Mouse (Mus musculus) CH12.LX (cell line): ENCODE measurements around the gene Bcl11a.

Experiments
- CTCF ChIP-seq, 2 experiments: IDR thresholded peaks in 1 of 2; conservative IDR thresholded peaks in 1 of 2; 2 replicates each; pipeline ENCODE4 v1.5.1; 2011 to 2012; ENCODE audit warnings: low read depth in 2 of 2, low read length in 2 of 2, improper control_type of control experiment in 1 of 2, inconsistent platforms in 1 of 2, mild to moderate bottlenecking in 1 of 2, moderate library complexity in 1 of 2
- POLR2AphosphoS2 ChIP-seq: IDR thresholded peaks from 2 replicates; pipeline ENCODE4 v1.6.1; 2011; ENCODE audit warnings: low read depth, low read length, improper control_type of control experiment

DNA sequence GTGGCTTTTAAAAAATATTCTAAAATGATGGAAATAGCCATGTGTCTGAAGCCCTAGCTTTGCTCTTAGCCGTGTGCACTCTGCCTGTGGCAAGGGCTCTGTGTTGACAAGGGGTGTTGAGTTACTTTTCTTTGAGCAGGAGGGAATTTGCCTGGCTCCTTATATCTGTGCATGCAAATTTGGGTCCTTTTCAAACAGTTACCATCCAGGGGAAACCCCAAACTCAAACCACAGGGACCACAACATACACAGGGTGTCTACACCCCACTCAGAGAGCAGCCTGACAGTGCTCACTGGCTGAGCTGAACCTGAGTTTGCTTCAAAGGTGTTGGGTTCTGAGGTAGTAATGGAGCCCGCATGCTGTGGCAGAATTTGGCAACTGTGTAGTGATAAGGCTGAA, 54.0 kb downstream of the Bcl11a start:
- TF ChIP-seq CTCF (conservative IDR thresholded peaks at IDR 0.05 in 1 of 2, IDR thresholded peaks at IDR 0.05 in 1 of 2; ENCODE audit: low read depth in 2 of 2, low read length in 2 of 2): no peak
- no peak for TF ChIP-seq POLR2AphosphoS2
